Mouse (Mus musculus) urinary bladder, postnatal 36 days (tissue): Measurements from ENCODE around the gene Clec1a.
A peak's percentile ranks its signal among the peaks of the same experiment; 100 is the strongest.
"Not testable (repeated sequence)": the region's sequence is repeated elsewhere in the genome, so short reads cannot be mapped to it uniquely, and the experiment has no call there.

Experiments
- DNase-seq, 2 experiments: peaks; one replicate each; pipeline ENCODE4 v3.0.0; 2022; ENCODE audit warnings: low spot score in 2 of 2, mixed read lengths in 1 of 2

The Clec1a gene

DNA sequence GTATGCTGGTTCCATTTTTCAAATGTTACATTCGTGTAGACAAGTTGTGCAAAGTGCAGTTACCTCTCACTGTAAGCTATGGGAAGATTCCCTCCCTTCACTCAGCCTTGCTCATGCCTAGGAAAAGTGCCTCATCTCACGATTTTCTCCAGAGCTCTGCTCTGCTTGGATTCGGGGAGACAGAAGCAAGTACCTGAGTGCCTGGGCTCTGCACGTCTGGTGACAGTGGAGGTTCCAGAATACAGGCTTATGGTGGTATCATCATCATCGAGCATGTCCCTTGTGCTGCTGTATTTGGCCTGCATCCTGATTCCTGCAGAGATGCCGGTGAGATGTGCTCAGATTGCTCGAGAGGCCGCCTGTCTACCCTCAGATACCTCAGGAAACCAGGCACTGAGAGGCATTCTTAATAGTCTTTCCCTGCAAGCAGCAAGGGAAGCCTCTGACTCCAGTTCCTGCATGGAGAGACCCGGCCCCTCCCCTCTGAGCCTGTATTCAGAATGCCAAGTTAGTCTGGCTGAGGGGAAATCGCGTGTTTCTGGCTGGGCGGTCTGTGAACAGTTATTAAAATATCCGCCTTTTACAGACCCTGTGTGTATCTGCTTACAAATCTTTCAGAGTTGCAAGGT, at the start of gene Clec1a:
Gene Clec1a, minus strand, starts transcription at position 590 of the 629 bp plus-strand sequence.
- DNase-seq = peak in 1 of 2 experiments; percentile 6

DNA sequence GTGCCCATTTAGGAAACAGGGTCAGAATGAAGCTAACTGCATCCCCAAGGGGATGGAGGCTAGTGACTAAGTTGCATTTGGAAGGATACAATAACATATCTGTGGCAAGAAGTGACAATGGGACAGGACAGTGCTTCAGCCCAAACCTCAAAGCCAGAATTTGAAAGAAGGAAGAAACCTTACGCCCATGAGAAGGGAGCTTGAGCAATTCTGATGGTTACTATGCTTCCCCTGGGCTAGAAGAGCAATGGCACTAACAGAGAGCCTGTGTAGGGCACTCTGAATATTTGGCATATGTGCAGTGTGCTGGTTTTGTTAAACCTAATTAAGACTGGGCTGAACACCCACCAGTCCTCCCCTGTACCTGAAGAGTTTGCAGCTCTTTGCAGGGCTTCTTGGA, 47.7 kb upstream of the Clec1a start:
- not testable (repeated sequence) for DNase-seq

DNA sequence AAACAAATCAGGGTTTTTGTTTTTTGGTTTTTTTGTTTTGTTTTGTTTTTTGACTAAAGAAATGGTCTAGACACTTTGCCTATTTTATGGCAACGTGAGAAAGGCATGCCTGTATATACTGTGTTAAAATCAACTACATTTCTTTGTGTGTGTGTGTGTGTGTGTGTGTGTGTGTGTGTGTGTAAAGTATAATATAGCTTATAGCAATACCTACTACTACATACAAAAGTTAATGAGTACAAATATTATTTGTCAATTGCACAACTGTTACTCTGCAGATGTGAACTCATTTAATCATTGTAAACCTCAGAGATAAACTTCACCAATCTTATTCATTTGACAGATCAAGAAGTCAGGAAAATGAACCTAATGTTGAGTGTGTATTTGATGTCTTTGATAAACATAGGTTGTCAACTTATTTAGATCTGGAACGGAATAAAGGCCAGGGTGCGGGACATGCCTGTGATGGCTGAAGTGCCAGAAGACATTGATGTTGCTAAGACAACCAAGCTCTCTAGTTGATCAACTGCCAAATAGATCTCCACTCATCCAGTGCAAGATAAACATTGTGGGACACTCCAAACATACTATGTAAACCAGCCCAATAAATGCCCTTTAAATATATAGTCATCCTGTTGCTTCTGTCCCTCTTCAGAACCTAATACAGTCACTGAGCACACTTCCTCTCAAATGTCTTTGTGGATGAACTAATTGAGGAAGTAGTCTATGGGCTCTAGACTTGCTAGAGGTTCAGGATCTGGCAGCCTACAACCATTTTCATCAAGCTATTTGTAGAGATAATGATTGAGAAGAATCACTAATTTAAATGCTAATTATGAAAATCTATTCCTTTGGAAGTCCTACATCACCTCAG, 45.8 kb upstream of the Clec1a start:
- no peak for DNase-seq

DNA sequence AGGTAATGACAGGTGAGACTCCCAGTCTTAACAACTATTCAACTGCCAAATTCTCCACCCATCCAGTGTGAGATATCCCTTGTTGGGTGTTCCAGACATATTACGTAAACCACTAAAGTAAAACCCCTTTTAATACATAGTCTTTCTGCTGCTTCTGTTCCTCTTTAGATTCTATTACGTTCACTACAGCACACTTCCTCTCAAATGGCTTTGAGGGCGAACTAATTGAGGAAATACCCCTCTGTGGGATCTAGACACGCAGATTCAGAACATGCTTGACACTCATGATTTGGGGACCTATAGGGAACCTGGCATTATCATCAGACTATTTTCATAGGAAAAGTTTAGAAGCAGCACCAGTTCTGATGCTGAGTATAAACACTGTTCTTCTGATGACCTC, 43.1 kb upstream of the Clec1a start:
- no peak for DNase-seq

DNA sequence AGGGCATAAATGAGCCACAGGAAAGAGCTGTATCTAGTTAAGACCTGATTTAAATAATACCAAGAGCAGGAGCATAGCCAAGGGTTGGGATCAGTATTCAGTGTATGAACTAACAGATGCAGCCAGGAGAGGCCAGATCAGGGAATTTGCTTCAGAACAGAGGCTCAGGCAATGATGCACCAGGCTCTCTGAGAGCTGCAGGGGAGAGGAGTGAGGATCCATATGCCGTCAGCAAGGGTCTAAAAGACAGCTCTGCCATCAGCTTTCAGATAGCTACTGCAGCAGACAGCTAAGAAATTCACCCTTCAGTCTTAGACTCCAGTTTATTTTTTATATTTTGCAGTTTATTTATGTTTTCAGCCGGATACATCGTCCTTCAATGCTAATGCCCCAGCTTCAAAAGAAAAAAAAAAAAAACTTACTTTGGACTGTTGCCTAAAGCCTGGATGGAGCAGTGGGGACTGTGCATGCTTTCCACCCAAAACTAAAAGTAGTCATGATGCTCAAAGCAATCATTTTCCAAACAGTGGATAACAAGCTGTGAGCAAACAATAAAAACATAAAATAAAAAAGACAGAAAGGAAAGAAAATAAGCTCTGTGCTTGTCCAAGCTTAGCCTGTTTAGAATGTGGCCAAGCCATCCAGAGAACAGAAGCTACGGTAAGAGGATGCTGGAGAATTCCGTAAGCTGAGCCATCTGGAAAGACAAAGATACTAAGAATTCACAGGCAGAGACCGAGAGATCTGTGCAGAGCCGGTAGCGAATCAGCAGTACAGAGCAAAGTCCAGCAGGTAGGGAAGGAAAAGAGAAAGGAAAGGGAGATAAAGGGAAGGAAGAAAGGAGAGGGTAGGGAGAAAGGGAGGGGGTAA, 28.5 kb upstream of the Clec1a start:
- DNase-seq = no peak

DNA sequence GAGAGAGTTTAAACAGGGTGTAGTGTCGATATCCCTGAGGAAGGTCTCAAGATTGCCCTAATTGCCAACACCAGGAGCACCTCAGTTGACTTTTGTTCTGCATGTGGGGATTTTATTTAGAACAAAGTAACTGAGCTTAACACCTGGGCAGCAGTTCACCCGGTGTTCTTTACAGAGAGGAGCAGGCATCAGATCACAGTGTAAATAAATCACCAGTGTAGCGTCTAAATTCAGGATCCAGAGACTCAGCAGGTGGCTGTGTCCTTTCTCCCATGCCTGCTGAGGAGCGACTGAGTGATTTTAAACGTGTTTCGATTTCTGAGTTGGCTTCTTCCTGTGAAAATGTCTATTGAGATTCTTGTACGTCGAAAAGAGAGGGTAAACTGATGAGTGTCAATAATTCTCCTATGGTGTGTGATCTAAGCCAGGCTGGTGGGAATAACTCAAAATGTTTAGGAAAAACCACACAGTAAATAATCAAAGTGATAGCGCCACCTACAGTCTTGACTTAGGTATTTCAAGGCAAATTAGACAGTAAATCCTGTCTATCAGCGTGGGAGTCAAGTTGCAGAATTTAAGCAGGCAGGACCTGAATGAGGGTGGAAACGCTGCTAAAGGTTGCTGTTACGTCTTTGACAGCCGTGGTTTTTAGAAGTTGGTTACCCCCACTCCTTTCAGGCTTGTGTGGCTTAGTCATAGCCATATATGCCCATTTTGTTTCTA, 24.8 kb upstream of the Clec1a start:
- no peak for DNase-seq

DNA sequence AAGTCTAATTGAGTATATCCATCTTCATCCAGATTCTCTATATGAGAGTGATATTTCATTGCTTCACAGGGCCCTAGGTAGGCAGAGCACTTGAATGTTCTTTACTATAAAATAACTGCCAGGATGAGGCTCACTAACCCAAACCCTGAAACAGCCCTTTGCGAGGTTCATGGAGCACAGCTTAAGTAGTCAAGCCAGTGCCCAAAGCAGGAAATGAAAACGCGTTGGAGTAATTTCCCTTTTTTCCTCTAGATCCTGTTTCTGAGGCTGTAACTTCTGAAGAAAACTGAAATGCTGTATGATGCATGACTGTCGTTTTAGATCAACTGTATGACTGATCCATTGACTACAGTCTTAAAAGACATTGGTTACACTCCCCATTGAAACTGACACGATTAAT, 20.8 kb upstream of the Clec1a start:
- DNase-seq = no peak

DNA sequence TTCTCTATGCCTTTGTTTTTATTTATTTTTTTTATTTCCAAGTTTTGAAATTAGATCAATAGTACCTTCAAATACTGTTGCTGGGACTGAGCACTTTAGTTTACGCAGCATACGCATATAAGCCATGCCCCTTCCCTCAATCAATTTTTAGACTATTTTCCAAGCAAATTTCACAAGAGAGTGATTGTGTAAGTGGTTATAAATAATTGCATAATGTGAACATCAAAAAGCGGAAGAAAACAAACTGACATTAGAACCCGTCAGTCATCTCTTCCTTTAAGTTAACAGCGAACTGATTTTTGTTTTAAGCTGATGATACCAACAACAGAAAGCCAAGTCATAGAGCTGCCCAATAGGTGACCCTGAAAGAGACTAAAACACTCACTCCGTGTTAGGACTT, 19.6 kb upstream of the Clec1a start:
- DNase-seq = no peak

DNA sequence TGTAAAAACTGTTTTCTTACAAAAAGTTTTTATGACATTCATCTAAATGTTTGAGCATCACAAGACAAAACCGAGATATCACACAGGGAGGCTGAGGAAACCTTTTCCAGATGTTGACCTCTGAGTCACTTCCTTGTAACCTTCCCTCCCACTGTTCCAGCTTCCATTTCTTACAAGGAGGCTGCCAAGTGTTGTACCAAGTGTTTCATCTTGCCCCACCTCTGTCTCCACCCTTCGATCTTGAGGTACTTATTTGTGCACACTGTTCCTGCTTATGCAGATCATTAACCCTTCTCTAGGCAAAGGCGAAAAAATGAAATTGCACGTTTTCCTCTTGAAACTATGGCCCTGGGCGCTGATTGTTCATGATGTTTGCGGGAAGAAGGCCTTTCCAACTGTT, 2.1 kb downstream of the Clec1a start:
- no peak for DNase-seq

DNA sequence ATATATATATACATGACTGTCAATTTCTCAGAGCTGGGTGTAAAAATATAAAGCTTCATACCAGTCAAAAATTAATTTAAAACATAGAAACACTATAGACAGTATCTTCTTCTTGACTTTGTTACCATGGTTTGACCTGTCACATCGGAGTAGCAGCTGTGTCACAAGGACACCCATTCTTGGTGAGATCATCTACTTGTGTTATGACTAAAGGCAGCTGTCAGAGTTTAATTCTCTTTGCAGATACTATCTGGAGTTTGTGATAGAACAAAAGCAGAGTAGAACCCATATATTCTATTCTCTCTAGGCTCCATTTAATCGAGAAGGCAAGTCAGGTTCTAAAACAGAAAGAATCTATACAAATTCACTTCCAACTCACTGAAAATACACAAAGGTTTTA, 13.8 kb downstream of the Clec1a start:
- no peak for DNase-seq

DNA sequence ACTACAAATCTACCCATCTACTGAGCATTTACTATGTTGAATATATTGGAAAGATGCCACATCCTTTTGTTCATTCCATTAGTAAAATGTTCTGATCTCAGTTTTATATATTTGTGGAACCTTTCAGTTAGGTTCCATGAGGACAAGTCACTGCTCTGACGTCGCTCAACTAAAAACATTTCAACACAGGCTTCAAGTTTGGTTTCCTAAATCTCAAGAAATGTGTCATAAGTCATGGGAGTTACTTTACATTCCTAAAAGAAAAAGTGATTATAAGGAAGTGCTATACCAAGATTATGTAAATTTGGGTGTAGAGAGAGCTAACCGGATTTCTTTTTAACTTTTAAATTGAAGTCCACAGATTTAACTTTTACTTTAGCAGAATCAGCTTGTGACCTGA, 15.8 kb downstream of the Clec1a start:
- DNase-seq = no peak

DNA sequence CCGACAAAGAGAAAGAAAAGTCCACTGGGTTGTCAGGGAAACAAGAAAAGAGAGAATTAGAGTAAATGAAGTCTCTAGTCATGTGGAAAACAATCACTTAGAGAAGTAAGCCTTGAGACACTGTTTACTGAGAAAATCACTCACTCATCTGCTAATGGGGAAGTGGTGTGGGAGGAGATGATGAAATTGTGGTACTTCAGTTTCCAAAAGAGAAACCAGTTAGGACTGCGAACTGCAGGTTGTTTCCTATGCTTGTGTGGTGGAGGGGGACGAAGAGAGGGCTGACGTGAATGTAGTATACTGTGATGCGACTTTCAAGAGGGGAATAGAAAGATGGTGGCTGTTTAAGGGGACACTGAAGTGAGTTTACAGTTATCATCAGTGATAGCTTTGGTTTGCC, 17.6 kb downstream of the Clec1a start:
- DNase-seq = no peak

DNA sequence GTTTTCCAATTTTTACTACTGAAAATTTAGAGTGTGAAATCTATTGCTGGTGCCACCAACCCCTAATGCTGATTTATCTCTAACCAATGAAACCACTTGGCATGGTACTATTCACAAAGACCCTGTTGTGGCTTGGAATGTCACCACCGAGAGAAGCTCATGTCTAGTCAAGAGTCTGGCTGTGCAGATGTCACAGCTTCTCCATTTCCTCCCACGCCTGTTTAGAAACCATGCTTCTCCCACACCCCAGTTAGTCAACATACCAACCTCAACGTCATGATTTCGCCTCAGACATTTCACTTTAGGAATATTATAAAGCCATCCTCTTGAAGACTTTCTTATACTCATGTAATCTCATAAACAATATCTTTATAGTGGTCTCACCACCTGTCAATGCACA, 24.5 kb downstream of the Clec1a start:
- DNase-seq = no peak

DNA sequence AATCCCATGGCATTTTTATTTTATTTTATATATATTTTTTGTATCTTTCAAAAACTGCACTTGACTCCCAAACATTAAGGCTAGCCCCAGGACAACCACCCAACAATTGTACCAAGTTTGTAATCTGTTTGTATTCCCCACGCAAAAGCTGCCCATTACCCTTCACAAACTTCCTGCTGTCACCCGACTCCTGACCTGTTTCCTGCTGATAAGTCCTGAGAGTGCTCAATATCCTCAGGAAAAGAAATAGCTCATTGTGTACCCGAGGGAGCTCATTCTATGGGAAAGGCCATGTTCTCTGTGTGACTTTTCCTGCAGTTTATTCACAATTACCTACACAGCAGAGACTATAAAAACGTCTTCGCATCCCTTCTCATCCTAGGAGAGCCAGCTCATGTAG, 26.0 kb downstream of the Clec1a start:
- DNase-seq = no peak

DNA sequence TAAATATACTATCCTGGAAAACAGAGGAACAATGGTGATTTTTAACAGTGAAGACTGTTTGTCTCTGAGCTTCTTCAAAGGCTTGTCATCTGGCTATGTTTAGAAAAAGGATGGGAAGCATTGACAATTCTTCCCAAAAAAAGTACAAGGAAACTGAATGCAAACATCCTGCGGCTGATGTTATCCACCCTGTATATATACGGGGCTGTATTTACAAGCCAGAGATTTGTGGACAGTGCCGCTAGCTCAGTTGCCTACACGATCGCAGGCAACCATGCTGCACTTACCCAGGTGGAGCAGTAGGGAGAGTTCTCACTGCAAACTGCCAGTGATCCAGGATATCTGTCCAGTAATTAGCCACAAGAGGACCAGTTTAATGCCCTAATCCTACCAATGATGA, 26.6 kb downstream of the Clec1a start:
- DNase-seq = no peak

DNA sequence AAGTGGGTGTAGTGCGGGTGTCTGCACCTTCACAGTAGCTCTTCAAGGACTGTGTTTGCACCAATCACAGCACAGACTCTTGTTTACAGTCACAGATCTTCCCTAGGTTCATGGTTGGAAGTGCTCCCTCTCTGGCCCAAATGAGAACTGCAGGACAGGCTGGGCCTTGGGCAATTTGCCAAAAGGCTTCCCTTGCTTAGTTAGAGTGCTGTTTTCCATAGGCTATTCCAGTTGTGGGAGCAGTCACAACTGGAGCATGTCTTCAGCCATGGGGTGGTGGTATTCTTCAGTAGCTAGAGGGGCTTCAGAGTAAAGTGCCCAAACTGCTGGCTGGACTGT, 28.1 kb downstream of the Clec1a start:
- peak; percentile 60 to 63 for DNase-seq

DNA sequence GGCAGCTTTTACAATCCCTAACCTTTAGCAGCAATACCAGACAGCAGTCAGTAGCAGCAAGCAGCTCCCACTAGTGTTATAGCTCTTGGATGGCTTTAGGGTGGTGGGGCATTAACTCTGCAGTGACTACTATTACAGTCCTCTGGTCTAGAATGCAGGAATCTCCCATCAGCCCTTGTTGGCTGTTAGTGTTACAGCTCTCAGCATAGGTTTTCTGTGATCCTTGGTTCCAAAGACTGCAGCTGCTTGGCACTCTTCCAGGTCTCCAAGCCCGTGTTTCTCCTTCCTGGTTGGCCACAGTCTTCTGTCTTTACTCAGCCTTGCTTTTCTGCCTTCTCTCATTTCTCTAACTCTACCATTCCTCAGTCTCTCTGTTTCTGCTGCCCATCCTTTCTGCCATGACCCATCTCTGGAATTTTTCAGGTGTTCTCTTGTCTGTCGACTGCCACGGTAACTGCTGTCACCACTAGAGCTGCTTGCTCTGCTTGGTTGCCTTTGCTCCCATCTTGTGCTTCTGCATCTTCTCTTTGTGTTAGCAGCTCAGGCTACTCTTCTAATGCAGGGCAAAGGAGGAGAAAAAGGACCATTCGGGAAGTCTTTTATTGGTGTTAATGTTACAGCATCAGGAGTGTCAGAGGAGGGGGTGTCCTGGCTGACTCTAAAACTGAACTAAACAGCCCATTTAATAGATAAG, 28.6 kb downstream of the Clec1a start:
- no peak for DNase-seq

DNA sequence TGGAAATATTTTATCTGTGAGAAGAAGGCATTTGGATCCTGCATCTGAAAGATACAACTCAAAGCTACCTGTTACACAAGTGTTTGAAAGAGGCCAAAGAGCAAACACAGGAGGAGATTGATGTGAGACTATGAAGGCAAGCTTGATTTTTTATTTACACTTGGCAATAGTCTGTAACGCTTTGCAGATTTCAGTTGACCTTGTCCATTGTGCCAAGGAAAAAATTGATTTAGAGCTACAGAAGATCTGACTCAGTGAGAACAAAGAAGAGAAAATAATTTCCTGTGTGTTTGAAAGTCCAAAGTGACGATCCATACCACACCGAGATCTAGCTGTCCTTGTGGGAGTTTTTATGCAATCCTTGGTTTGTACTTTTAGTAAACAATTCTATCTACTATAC, 29.5 kb downstream of the Clec1a start:
- DNase-seq = no peak

DNA sequence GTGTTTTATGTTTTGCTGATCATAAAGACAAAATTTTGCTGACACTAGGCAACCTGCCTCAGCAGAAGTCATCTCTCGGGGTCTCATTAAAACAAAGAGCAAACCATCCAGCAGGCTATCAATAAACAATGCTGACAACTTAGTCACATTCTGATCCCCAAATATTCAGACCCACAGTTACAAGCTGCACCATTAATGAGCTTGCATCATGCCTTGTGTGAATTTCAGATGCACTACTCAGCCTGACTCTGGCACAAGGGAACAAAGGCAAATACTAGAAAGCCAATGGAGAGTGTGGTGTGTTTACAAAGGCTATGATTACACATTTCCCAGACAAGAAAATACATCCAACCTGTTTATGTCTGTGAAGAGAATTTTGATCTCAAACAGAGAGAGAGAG, 37.6 kb downstream of the Clec1a start:
- DNase-seq = no peak

DNA sequence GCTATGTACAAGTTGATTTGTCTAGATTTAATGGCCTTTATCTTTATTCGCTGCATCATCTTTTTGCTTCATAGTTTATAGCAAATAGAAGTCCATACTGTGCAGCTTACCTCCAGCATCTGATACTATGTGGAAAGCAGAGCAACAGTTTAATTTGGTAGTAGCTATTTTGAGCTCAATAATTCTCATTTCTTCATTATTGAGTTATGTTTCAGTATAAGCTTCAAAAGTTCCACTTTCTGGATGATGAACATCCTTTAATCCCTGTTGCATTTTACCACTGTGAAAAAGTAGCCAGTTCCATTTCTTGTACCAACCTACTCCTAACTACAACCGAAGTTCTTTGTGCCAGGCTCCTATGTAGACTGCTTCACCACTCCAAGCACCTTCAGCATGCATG, 43.2 kb downstream of the Clec1a start, which contains the start of gene Clec9a:
Gene Clec9a, plus strand, starts transcription at position 301 of the 400 bp plus-strand sequence.
- no peak for DNase-seq

DNA sequence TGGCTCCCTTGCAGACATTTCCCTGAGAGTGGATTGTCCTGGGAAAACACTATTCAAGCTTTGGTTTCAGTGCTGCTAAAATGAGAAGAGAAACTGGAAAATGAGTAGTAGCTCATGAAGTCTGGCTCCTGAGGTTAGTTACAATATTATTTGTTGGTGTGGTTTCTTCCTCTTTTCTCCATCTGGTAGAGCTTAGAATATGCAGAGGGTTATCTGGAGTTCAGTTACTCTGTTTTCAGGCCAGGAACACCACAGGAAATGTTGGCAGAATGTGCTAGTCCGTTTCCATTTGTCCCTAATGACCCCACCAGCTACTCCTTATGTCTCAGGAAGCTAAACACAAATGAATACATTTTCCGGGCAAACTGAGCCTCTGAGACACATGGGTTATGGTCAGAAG, 44.5 kb downstream of the Clec1a start:
- no peak for DNase-seq
